Mouse (Mus musculus): ENCODE measurements around the gene Gphn.
A peak's percentile ranks its signal among the peaks of the same experiment; 100 is the strongest.
"Not testable (repeated sequence)": the region's sequence is repeated elsewhere in the genome, so short reads cannot be mapped to it uniquely, and the experiment has no call there.

Gene Gphn

GRCm38 (mm10) chr12:78332107-78332506 is 105.9 kb downstream of the Gphn start:
- peak; percentile 11 to 16 for DNase-seq (ENCODE audit: low spot score in 2 of 2)

- no peak for DNase-seq (ENCODE audit: low spot score in 2 of 2)
Measured at GRCm38 (mm10) chr12:78356472-78356871, 130.3 kb downstream of the Gphn start.

DNA sequence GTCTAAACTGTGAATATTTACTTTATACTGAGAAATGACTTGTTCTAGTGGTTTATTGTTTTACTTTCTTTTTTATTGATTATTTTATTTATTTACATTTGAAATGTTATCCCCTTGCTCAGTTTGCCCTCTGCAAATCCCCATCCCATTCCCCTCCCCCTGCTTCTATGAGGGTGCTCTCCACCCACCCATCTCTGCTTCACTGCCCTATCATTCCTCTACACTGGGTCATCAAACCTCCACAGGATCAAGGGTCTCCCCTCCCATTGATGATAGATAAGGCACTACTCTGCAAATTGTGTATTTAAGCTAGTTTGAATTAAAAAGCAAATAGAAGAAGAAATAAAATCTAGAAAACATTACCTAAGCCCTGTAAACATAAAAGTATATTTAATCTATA is 163.1 kb downstream of the Gphn start:
- no peak for DNase-seq (ENCODE audit: low spot score in 2 of 2)

DNA sequence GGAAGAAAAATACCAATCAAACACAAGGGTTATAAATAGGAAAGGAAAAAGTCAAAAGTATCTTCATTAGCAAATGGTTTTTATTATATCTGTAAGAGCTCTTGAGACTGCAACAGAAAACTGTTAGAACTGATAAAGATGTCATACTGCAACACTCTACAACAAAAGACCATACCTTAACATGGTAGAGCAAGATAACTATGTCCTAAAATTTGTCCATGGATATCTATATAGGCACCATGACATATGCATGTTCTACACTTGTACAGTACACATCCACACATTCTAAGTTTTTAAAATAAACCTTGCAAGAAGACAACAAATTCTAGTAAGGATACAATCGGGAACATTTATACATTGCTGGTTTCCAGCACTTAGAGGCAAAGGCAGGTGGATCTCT is 169.1 kb downstream of the Gphn start:
- DNase-seq (ENCODE audit: low spot score in 2 of 2): no peak

GRCm38 (mm10) chr12:78407518-78407917 is 181.3 kb downstream of the Gphn start:
- not testable (repeated sequence) for DNase-seq (ENCODE audit: low spot score in 2 of 2)

DNA sequence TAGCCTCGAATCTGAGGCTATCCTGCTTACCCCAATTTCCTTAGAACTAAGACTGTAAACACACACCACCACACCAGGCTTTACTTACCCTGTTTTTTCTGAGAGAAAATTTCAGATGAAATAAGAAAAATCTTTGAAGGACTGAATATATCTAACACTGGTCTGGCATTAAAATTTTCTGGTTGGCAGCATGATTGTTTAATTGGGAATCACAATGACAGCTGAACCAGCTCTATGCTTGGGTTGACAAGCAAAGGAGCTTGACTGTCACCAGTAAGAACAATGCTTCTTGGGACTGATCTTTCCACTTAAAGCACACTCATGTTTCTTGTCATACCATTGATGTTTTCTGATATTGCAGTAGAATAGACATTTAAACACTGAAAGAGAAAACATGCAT is 296.0 kb downstream of the Gphn start:
- no peak for DNase-seq (ENCODE audit: low spot score in 2 of 2)

GRCm38 (mm10) chr12:78522804-78523394 is 296.7 kb downstream of the Gphn start:
- DNase-seq (ENCODE audit: low spot score in 2 of 2): no peak

DNA sequence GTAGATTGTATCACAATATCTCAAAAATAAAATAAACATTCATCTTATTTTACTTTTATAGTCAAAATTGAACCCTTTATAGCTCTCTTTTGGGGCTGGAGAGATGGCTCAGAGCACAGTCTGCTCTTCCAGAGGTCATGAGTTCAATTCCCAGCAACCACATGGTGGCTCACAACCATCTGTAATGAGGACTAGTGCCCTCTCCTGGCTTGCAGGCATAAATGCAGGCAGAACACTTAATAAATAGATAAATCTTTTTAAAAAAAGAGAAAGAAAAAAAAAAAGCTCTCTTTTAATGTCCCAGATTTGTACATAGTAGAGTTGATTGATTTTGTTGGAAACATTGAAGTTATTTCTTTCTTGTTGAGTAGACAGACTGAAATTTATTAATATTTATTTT is 311.4 kb downstream of the Gphn start:
- not testable (repeated sequence) for DNase-seq (ENCODE audit: low spot score in 2 of 2)

DNA sequence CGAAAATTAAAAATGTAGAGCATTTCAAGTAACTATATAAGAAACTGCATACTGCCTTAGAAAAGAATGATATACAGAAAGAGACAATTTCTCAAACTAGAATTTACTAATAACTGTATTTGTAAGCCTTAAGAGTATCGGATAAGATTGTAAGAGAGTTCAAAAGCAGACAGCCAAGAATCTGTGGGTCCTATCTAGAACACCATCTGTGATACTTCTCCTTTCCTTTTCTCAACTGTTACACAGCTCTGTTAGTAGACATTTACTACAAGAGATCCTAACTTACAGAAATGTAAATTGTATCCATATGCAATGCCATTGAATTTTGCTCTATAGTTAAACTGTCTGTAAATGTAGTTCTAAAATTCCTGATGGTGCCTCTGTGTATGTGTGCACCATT is 324.7 kb downstream of the Gphn start:
- DNase-seq (ENCODE audit: low spot score in 2 of 2): no peak

- no peak for DNase-seq (ENCODE audit: low spot score in 2 of 2)
Measured at GRCm38 (mm10) chr12:78631816-78632215, 405.6 kb downstream of the Gphn start.

GRCm38 (mm10) chr12:78639466-78639865 is 413.3 kb downstream of the Gphn start:
- no peak for DNase-seq (ENCODE audit: low spot score in 2 of 2)

GRCm38 (mm10) chr12:78640086-78640485 is 413.9 kb downstream of the Gphn start:
- peak in 1 of 2 experiments; percentile 20 for DNase-seq (ENCODE audit: low spot score in 2 of 2)

- DNase-seq (ENCODE audit: low spot score in 2 of 2): no peak
Measured at GRCm38 (mm10) chr12:78641220-78641619, 415.0 kb downstream of the Gphn start.

DNA sequence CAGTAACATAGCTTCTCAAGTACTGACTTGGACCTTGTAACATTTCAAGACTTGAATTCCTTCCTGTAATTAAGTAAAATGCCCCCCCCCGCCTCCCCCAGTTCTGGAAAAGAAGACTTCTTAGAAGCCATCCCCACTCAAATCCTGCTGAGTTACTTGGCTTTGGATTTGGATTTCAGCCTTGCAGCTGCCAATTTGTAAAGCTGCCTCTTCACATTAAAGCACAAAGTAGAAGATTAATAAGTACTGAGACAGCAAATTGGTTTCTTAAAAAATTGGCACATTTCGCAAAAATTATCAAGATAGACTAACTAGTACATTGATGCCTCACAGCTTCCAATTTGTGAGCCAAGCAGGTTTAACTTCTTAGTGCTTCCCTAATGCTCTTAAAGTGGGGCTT is 417.5 kb downstream of the Gphn start:
- DNase-seq (ENCODE audit: low spot score in 2 of 2): no peak

DNA sequence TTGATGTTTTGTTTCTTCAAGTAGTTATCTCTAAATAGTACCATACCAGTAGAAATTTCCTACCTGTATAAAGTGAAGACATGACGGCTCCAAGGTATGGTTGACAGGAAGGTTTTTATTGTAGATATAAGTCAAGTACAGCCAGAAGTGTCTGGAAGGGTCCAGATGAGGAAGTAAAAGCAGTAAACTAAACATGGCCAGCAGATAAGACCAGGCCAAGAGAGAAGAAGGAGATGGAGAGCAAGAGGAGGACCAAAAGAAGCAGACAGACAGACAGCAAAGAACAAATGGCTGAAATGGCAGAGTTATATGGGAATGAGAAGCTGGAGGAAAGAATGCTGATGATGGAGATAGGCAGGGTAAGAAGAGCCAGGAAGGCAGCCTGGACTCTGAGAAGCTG is 419.1 kb downstream of the Gphn start:
- DNase-seq (ENCODE audit: low spot score in 2 of 2): no peak

DNA sequence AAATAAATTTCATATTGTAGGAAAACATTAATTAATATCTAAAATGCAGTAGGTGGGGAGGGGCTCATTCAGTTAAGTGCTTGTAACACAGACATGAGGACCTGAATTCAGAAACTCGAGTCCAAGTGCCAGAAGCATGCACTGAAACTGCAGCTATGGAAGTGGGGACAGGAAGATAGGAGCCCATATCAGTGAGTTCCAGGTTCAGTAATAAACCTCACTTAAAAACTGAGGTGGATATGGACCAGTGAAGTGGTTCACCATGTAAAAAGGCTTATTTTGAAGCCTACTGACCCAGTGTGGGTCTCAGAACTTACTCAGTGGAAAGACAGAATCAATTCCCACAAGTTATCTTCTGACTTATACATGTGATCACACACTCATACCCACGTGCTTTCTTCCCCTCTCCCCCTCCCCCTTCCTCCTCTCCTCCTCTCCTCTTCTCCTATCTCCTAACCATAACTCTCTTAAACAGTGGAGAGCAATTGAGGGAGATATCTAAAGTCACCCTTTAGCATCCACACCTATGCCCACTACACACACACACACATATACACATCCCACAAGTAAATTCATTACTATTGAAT is 433.6 kb downstream of the Gphn start:
- DNase-seq (ENCODE audit: low spot score in 2 of 2): no peak

DNA sequence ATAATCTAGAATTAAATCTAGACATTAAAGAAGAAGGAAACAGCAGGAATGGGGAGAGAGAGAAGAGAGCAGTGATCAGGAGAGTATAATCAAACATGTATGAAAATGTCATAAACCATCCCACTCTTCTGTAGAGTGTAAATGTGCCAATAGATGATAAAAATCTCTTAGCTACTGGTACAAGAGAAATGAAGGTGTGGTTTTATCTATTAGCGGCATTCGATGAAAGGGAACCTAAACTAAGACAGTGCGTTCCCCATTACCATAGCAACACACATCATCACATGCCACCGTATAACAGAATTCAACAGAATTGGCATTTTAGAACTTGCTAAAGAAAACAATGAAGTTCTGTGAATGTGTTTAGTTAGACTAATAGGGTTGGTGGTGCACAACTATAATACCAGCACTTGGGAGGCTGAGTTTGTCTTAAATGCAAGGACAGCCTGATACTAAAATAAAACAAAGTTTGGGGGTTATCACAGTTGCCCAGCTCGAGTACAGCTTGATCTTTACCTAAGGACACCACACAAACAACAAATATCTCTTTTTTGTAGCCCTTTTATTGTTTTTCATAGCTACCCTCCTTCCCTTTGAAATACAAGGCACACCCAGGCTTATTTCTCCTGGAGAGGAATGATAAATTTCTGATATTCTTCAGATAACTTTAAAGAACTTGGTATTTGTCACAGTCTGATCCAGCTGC is 452.1 kb downstream of the Gphn start:
- no peak for DNase-seq (ENCODE audit: low spot score in 2 of 2)

GRCm38 (mm10) chr12:78678807-78679189 is 452.6 kb downstream of the Gphn start:
- no peak for DNase-seq (ENCODE audit: low spot score in 2 of 2)

GRCm38 (mm10) chr12:78681048-78681447 is 454.9 kb downstream of the Gphn start:
- DNase-seq (ENCODE audit: low spot score in 2 of 2): no peak

DNA sequence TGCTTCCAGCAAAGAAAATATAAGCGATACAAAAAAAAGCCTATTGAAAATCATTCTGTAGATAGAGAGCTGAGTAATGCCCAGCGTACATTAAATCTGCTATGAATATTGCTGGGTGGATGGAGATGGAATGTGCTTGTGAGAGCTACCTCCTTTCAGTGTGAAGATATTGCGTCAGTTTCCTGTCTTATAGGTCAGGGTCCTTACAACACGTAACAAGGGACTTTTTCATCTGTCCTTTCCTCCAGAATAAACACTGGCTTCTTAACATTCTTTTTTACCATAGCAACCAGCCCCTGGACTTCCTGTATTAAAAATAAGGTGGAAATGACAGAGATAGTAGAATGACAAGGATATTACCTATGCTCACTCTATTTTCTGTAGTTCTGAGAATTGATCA is 456.1 kb downstream of the Gphn start:
- no peak for DNase-seq (ENCODE audit: low spot score in 2 of 2)

DNA sequence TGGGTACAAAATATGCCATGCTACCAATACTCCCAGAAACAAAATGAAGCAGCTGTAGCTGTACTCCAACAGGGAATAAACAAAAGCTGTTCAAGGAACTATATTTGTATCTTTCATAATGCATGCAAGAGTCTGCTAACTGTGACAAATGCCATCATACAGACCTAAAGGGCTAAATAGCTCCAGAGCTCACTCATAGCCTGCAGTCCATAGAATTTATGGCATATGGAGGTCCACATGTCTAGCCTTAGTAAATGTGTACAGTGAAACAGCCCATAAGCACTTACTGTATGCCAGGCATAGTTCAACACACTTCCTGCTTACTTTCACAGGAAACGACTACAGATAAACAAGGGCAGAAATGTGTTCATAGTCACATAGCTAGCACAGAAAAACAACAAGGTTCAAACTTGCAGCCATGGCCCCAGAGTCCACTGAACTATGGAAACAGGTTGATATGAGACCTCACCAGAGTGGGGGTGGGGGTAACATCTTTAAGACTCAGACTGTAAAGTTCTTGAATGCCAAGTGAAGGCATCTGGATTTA is 459.6 kb downstream of the Gphn start:
- DNase-seq (ENCODE audit: low spot score in 2 of 2): no peak

DNA sequence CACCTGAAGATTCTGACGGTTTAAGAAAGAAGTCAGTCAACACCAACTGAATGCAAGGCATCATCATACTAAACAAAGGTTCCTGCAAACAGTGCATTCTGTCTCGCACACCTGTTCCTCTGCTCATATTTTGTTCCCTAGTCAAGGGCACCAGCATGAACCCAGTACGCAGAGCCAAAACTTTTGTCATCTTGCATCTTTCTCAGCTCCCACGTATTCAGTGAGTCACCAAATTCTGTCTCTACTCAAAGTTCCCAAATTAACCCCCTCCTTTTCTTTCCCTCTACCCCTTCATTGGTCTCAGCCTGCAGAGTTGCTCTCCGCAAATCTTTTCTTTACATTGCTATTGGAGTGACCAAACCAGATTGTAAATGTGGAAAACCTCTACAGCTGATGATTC is 462.7 kb downstream of the Gphn start:
- DNase-seq (ENCODE audit: low spot score in 2 of 2): no peak

- no peak for DNase-seq (ENCODE audit: low spot score in 2 of 2)
Measured at GRCm38 (mm10) chr12:78691325-78691724, 465.1 kb downstream of the Gphn start, which contains the start of gene Fam71d. TSS of gene Fam71d (plus strand) at chr12:78691535.

Data from urinary bladder, adult 18-20 months (tissue).